Mouse (Mus musculus) heart, adult 2 months (tissue): ENCODE results near the gene Olfr60. TPM values are rescaled to one million over a fixed set of nuclear protein-coding genes. Genes with fewer than 3 reads are reported as not detected.

Experiments used
- DNase-seq, 2 experiments: peaks; one replicate each; pipeline ENCODE4 v3.0.0; 2021
- H3K27ac ChIP-seq: fragments of 200-600 bp; 2 replicates; pipeline ENCODE4 v1.8.1; 2022
- H3K27me3 ChIP-seq: fragments of 200-500 bp; 2 replicates; pipeline ENCODE4 v1.6.1; 2012; ENCODE audit warnings: mild to moderate bottlenecking, low read length, inconsistent platforms, mixed read lengths; ENCODE audit not compliant: control insufficient read depth, insufficient read depth
- H3K36me3 ChIP-seq: fragments of 200-500 bp; 2 replicates; pipeline ENCODE4 v1.6.1; 2012; ENCODE audit warnings: low read length, inconsistent platforms; ENCODE audit not compliant: control insufficient read depth, insufficient read depth
- H3K4me1 ChIP-seq: fragments of 200-500 bp; 2 replicates; pipeline ENCODE4 v1.6.1; 2011; ENCODE audit warnings: low read length; ENCODE audit not compliant: control insufficient read depth, insufficient read depth
- H3K4me3 ChIP-seq: fragments of 200-600 bp; 2 replicates; pipeline ENCODE4 v1.8.1; 2022
- H3K79me2 ChIP-seq: fragments of 200-500 bp; replicated peaks from 2 replicates; pipeline ENCODE4 v1.6.1; 2012; ENCODE audit warnings: mild to moderate bottlenecking, inconsistent platforms, low read length, moderate library complexity, mixed read lengths; ENCODE audit not compliant: control insufficient read depth, insufficient read depth
- H3K9ac ChIP-seq: fragments of 200-500 bp; 2 replicates; pipeline ENCODE4 v1.6.1; 2012; ENCODE audit warnings: low read depth, mild to moderate bottlenecking, control low read depth, inconsistent platforms, low read length, mixed read lengths
- CTCF ChIP-seq: fragments of 200-600 bp; IDR thresholded peaks from 2 replicates; pipeline ENCODE4 v1.8.1; 2022; ENCODE audit warnings: antibody characterized with exemption, mild to moderate bottlenecking, moderate library complexity
- EP300 ChIP-seq: fragments of 200-500 bp; IDR thresholded peaks from 2 replicates; pipeline ENCODE4 v1.6.1; 2011; ENCODE audit warnings: low read depth, low read length, control low read depth; ENCODE audit not compliant: insufficient read depth
- POLR2A ChIP-seq: fragments of 200-500 bp; IDR thresholded peaks from 2 replicates; pipeline ENCODE4 v1.6.1; 2011; ENCODE audit warnings: mild to moderate bottlenecking, low read depth, low read length, control low read depth; ENCODE audit not compliant: insufficient read depth
- WGBS: fragments of 180-500 bp; shearing (Covaris S2); methylation state at CpG from one replicate; pipeline ENCODE4 v1.1.7; 2018; 5-methylcytosine and 5-hydroxymethylcytosine counted together
- intact Hi-C: fragments of 180-260 bp; cut with DNase I; formaldehyde crosslinking; loops from one replicate; pipeline ENCODE4 v1.15.1; 2025
- polyA plus RNA-seq: library from polyadenylated mRNA; depleted of rRNA; stranded (reverse); fragments of >200 nt; gene quantifications from 2 replicates; pipeline ENCODE4 v1.2.3, GENCODE M21; 2012
- total RNA-seq, 2 experiments: library from RNA; stranded (reverse); gene quantifications; 2 replicates each; pipeline ENCODE4 v1.2.3; 2021

Olfr60 gene
- total and polyA plus RNA-seq, 3 experiments: not detected

DNA sequence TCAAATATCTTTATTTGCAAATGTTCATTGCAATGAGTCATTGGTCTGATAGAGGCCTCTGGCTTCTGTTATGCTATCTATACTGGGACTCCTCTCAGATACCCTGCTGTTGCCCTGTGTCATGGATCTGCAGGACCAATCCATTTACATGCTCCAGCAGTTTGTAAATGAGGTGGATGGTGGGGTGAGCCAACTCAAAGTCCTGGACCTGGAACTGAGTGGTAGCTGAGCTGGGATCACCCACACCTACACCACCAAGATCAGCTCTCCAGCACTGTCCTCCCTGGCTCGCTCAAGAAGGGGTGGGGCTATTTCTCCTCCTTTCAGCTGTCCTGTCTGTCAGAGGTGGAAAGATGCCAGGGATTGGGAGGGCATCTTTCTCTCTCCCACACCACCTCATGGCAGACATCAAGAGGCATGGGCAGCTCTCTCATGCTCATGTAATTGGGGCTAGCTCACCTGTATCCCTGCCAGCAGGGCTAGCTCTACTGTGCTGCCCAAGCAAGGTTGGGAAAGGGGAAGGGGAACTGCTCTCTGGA, 31.6 kb downstream of the Olfr60 start:
- Histone ChIP-seq H3K4me3 (no peak overlapping the region), H3K9ac (no peak overlapping the region), H3K79me2 (no peaks in the 10 kb centered on the region), H3K27ac (no peak overlapping the region), H3K36me3 (no peaks in the 10 kb centered on the region), H3K4me1 (no peaks in the 10 kb centered on the region), H3K27me3 (no peaks in the 10 kb centered on the region)
- DNase-seq: no peak
- TF ChIP-seq EP300 (no peak), CTCF (no peak), POLR2A (no peak)
- 24% methylated on average over 1 of the region's 1 CpGs for WGBS
- intact Hi-C loops: no loop called here

DNA sequence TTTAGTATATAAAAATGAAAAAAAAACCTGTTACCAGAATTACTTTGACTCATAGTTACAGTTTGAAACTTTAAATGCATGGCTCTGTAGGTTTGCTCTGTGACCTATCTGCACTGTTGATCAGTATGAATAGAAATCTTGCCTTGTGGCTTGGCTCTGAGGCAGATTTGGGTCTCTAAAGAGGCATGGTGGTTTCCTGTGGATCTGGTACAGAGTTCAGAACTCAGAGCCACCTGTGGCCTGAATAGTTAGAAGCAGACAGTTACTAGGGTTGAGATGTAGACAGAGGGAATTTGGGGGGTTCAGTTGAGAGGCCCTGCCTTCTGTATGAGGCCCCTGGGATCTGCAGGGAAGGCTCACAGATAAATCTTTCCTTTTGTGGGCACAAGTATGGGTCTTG, 40.3 kb downstream of the Olfr60 start:
- H3K79me2 ChIP-seq: no peaks in the 10 kb centered on the region
- no peaks in the 10 kb centered on the region for H3K27me3 ChIP-seq
- DNase-seq: no peak
- intact Hi-C loops: no loop called here
- H3K4me3 ChIP-seq: no peak overlapping the region
- no peak overlapping the region for H3K9ac ChIP-seq
- H3K27ac ChIP-seq: no peak overlapping the region
- no peaks in the 10 kb centered on the region for H3K4me1 ChIP-seq
- H3K36me3 ChIP-seq: no peaks in the 10 kb centered on the region
- TF ChIP-seq EP300 (no peak), CTCF (no peak), POLR2A (no peak)

DNA sequence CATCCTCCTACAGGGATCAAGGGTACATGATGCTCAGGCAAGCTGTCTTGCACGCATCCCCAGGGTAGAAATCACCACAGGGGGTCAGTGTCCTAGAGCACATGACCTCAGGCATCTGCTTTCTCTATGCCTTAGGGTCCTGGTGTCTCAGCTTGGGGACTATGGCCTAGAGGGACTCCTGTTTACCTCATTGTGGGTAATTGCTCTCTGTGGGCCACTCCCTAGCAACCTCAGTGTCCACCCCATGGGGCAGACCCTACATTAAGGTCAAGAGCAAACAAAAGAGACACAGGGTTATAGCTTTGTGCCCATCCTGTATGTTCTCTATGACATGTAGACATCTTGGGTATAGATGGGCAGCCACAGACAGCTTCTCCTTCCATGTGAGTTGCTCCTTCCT, 40.9 kb downstream of the Olfr60 start, which contains the start of gene Olfr525:
Gene Olfr525 (plus strand): TSS at position 301 of the 400 bp plus-strand sequence.
- WGBS: 62% methylated on average over 1 of the region's 1 CpGs
- H3K27me3 ChIP-seq: no peaks in the 10 kb centered on the region
- intact Hi-C loops: no loop called here
- no peaks in the 10 kb centered on the region for H3K36me3 ChIP-seq
- no peaks in the 10 kb centered on the region for H3K79me2 ChIP-seq
- H3K27ac ChIP-seq: no peak within 1 kb of the TSS
- no peak within 1 kb of the TSS for H3K9ac ChIP-seq
- no peak for TF ChIP-seq CTCF
- H3K4me3 ChIP-seq: no peak within 1 kb of the TSS
- no peak for DNase-seq
- H3K4me1 ChIP-seq: no peaks in the 10 kb centered on the region

- Histone ChIP-seq H3K27ac (no peak overlapping the region), H3K79me2 (no peaks in the 10 kb centered on the region), H3K4me1 (no peaks in the 10 kb centered on the region), H3K4me3 (no peak overlapping the region), H3K27me3 (no peaks in the 10 kb centered on the region), H3K9ac (no peak overlapping the region), H3K36me3 (no peaks in the 10 kb centered on the region)
- intact Hi-C loops: no loop called here
- TF ChIP-seq CTCF (no peak), POLR2A (no peak), EP300 (no peak)
- 76% methylated on average over 3 of the region's 3 CpGs for WGBS
- no peak for DNase-seq
Observed at GRCm38 (mm10) chr7:140319861-140320385, 41.5 kb downstream of the Olfr60 start.

- Histone ChIP-seq H3K79me2 (no peaks in the 10 kb centered on the region), H3K27ac (no peak overlapping the region), H3K27me3 (no peaks in the 10 kb centered on the region), H3K4me1 (no peaks in the 10 kb centered on the region), H3K36me3 (no peaks in the 10 kb centered on the region), H3K4me3 (no peak overlapping the region), H3K9ac (no peak overlapping the region)
- 80% methylated on average over 3 of the region's 3 CpGs for WGBS
- DNase-seq: no peak
- intact Hi-C loops: no loop called here
- no peak for TF ChIP-seq CTCF
- TF ChIP-seq POLR2A: no peak
- TF ChIP-seq EP300: no peak
Observed at GRCm38 (mm10) chr7:140299416-140299815, 62.1 kb downstream of the Olfr60 start.

GRCm38 (mm10) chr7:140296876-140297275, 64.6 kb downstream of the Olfr60 start:
- H3K4me1 ChIP-seq: no peaks in the 10 kb centered on the region
- TF ChIP-seq EP300 (no peak), CTCF (no peak), POLR2A (no peak)
- no peaks in the 10 kb centered on the region for H3K27me3 ChIP-seq
- no peak overlapping the region for H3K27ac ChIP-seq
- H3K9ac ChIP-seq: no peak overlapping the region
- no peaks in the 10 kb centered on the region for H3K79me2 ChIP-seq
- intact Hi-C loops: no loop called here
- WGBS: 68% methylated on average over 6 of the region's 6 CpGs
- DNase-seq: no peak
- no peaks in the 10 kb centered on the region for H3K36me3 ChIP-seq
- no peak overlapping the region for H3K4me3 ChIP-seq
